Mouse (Mus musculus): ENCODE results near the gene Med13l. TPM values are rescaled to one million over a fixed set of nuclear protein-coding genes. Genes with fewer than 3 reads are reported as not detected.
A peak's percentile ranks its signal among the peaks of the same experiment; 100 is the strongest.

The Med13l gene
- polyA plus RNA-seq, 1 experiment from 2014 or later: 12.2 TPM

DNA sequence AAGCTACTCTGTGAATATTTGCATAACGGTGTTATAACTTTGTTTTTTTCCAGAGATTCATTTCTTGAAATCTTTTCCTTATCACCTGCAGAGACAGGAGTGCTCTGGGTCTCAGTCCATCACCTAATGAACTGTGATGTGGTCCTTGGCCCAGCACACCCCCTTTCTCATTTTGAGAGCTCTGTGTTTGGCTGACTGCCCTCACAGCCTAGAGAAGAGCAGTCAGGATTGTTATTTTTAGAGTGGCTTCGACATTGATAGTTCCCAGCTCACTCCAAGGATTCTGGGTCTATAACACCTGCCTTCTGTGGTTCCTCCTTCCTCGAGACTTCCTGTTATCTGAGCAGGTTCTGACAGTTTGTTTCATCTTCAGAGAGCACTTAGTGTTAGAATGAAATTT, 113.8 kb downstream of the Med13l start:
- 0 out of 2 replicates have a peak, but pooled peaks cover 2% of the 10 kb centered on the region for H3K36me3 ChIP-seq (ENCODE audit: control insufficient read depth, insufficient read depth)
- H3K4me1 ChIP-seq (ENCODE audit: control insufficient read depth, low read depth, low read length): peaks cover 2% of the 10 kb centered on the region
- no peaks in the 10 kb centered on the region for H3K27me3 ChIP-seq (ENCODE audit: control insufficient read depth, insufficient read depth, low read depth, low read length)
- ATAC-seq (ENCODE audit: low read depth): no peak
- 42% methylated on average over 3 of the region's 3 CpGs for WGBS (ENCODE audit: insufficient replicate concordance)
- no peak overlapping the region for H3K9ac ChIP-seq (ENCODE audit: low read depth, low read length)
- no peak overlapping the region for H3K4me2 ChIP-seq (ENCODE audit: low read depth, low read length)
- no peak overlapping the region for H3K4me3 ChIP-seq (ENCODE audit: low read depth, low read length)
- no peak overlapping the region for H3K27ac ChIP-seq (ENCODE audit: low read length)
- no peaks in the 10 kb centered on the region for H3K9me3 ChIP-seq (replicated peaks; ENCODE audit: control insufficient read depth, low read length)

DNA sequence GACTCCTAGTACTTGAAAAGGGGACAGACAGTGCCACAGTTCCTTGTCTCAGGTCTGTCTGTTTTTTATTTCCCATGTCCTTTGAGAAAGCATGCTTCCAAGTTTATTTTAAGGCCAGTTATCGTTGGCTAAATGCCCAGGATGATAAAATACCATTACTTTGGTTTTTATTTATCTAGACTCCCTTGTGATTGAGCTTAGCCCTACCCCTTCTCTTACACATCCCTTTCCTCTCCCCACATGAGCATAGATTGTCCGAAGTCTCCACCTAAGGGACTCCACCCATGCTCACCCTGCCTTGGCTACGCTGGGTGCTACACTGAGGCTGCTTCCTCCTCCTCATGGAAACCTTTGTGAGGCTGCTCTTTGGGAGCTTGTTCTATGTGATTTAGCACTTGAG, 115.2 kb downstream of the Med13l start:
- 71% methylated on average over 3 of the region's 3 CpGs for WGBS (ENCODE audit: insufficient replicate concordance)
- Histone ChIP-seq H3K27me3 (ENCODE audit: control insufficient read depth, insufficient read depth, low read depth, low read length) (no peaks in the 10 kb centered on the region), H3K9me3 (replicated peaks; ENCODE audit: control insufficient read depth, low read length) (no peaks in the 10 kb centered on the region), H3K4me1 (ENCODE audit: control insufficient read depth, low read depth, low read length) (peaks cover 5% of the 10 kb centered on the region), H3K4me2 (ENCODE audit: low read depth, low read length) (no peak overlapping the region), H3K9ac (ENCODE audit: low read depth, low read length) (no peak overlapping the region), H3K4me3 (ENCODE audit: low read depth, low read length) (no peak overlapping the region), H3K27ac (ENCODE audit: low read length) (no peak overlapping the region), H3K36me3 (ENCODE audit: control insufficient read depth, insufficient read depth) (peaks cover 5% of the 10 kb centered on the region; the same call in 1 of the 2 replicates)
- no peak for ATAC-seq (ENCODE audit: low read depth)

DNA sequence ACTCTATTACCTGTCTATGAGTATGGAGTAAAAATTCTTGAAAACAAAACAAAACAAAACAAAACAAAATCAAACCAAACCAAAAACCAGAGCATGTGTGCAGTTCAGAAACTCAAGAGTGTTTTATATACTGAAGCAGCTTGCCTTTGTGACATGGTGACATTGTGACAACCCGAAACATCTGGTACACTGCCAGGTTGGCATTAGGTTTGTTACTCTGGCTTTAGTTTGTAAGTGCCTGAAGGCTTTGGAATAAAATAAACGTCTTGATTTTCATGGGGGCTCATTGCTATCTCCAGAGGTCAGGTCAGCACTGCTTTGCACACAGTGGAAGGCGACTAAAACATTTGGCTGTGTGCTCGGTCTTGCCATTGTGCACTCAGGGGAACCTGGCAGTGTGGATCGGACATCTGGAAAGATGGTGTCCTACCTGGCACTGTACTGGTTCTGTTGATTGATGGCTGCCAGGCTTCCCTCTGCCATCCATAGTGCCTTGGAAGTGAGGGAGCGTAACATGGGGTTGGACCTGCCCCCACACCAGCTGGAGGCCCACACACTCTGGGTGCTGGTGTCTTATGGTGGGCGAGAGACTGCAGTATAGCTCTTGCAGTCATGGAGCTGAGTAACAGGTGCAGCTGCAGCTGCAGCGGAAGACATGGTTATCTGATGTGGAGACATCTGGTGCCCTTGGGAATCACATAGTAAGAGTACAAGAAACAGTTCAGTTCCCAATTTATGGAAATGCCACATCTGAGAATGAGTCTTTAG, 115.9 kb downstream of the Med13l start:
- Histone ChIP-seq H3K27me3 (ENCODE audit: control insufficient read depth, insufficient read depth, low read depth, low read length) (no peaks in the 10 kb centered on the region), H3K4me3 (ENCODE audit: low read depth, low read length) (no peak overlapping the region), H3K27ac (ENCODE audit: low read length) (no peak overlapping the region), H3K4me1 (ENCODE audit: control insufficient read depth, low read depth, low read length) (peaks cover 5% of the 10 kb centered on the region), H3K4me2 (ENCODE audit: low read depth, low read length) (no peak overlapping the region), H3K9me3 (replicated peaks; ENCODE audit: control insufficient read depth, low read length) (no peaks in the 10 kb centered on the region), H3K9ac (ENCODE audit: low read depth, low read length) (no peak overlapping the region), H3K36me3 (ENCODE audit: control insufficient read depth, insufficient read depth) (peaks cover 5% of the 10 kb centered on the region; the same call in 1 of the 2 replicates)
- WGBS (ENCODE audit: insufficient replicate concordance): 85% methylated on average over 8 of the region's 8 CpGs
- no peak for ATAC-seq (ENCODE audit: low read depth)

DNA sequence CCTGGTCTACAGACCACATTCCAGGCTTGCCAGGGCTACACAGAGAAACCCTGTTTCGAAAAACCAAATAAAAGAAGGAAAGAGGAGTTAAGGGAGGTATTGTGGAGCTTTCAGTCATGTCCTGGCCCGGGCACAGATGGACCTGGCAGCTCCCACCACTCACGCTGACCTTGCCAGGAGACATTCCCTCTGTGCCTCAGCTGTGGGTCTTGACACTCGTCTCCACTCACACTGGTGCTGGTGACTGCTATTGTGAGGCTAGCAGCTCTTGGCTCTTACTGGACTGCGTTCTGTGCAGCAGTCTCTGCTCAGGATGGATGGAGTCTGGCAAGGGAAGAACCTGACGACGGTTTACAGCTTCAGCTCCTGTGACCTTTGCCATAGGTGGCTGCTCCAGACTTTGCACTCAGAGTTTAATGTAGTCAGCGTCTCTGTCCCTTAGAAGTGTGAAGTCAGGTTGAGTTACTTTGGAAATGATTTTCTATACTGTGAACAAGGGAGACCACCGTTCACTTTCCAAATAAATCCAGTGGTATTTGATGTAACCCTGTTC, 118.9 kb downstream of the Med13l start:
- Histone ChIP-seq H3K9ac (ENCODE audit: low read depth, low read length) (no peak overlapping the region), H3K4me2 (ENCODE audit: low read depth, low read length) (0 out of 2 replicates have a peak overlapping the region, but pooled peaks have one; percentile 8), H3K9me3 (replicated peaks; ENCODE audit: control insufficient read depth, low read length) (no peaks in the 10 kb centered on the region), H3K4me3 (ENCODE audit: low read depth, low read length) (no peak overlapping the region), H3K27ac (ENCODE audit: low read length) (peak overlapping the region; percentile 23; the same call in 1 of the 2 replicates), H3K36me3 (ENCODE audit: control insufficient read depth, insufficient read depth) (peaks cover 6% of the 10 kb centered on the region), H3K4me1 (ENCODE audit: control insufficient read depth, low read depth, low read length) (peaks cover 5% of the 10 kb centered on the region), H3K27me3 (ENCODE audit: control insufficient read depth, insufficient read depth, low read depth, low read length) (no peaks in the 10 kb centered on the region)
- WGBS (ENCODE audit: insufficient replicate concordance): 83% methylated on average over 9 of the region's 9 CpGs
- 0 out of 2 replicates have a peak, but pooled peaks have one; percentile 8 for ATAC-seq (ENCODE audit: low read depth)

DNA sequence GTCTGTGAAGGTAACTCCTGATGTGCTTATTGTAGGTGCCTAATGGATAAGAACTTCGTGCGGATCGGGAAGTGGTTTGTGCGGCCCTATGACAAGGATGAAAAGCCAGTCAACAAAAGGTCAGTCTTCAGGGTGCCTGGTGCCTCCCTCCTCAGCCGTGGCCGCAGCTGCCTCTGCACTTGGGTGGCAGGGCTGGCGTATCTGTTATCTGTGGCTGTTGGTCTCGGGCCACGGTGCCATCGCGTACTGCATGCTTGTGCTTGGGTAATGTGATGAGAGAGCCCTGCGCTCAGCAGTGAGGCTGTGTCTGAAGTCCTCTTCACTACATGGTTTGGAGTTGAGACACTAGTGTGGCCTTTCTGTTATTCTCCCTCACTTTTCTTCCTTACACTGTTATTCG, 120.4 kb downstream of the Med13l start:
- H3K4me2 ChIP-seq (ENCODE audit: low read depth, low read length): no peak overlapping the region
- ATAC-seq (ENCODE audit: low read depth): 0 out of 2 replicates have a peak, but pooled peaks have one; percentile 19
- H3K9ac ChIP-seq (ENCODE audit: low read depth, low read length): no peak overlapping the region
- no peak overlapping the region for H3K27ac ChIP-seq (ENCODE audit: low read length)
- H3K4me1 ChIP-seq (ENCODE audit: control insufficient read depth, low read depth, low read length): peaks cover 5% of the 10 kb centered on the region
- H3K27me3 ChIP-seq (ENCODE audit: control insufficient read depth, insufficient read depth, low read depth, low read length): no peaks in the 10 kb centered on the region
- peaks cover 6% of the 10 kb centered on the region for H3K36me3 ChIP-seq (ENCODE audit: control insufficient read depth, insufficient read depth)
- WGBS (ENCODE audit: insufficient replicate concordance): 85% methylated on average over 13 of the region's 13 CpGs
- H3K9me3 ChIP-seq (replicated peaks; ENCODE audit: control insufficient read depth, low read length): no peaks in the 10 kb centered on the region
- H3K4me3 ChIP-seq (ENCODE audit: low read depth, low read length): no peak overlapping the region

DNA sequence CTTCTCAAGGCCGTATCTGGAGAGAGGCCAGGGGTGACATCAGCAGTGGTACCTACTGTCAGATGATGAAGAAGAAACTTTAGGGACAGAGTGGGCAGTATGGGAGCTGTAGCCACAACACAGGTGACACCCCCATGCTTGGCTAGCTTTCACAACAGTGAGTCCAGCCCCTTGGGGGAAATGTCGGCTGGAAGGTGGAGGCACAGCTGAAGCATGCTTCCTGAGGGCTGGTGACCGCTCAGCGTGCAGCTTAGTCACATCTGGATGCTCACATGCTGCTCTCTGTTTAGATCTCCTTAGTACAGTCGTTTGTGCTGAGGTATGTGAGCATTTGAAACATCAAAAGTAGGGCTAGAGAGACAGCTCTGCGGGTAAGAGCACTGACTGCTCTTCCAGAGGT, 121.5 kb downstream of the Med13l start:
- H3K4me2 ChIP-seq (ENCODE audit: low read depth, low read length): no peak overlapping the region
- no peaks in the 10 kb centered on the region for H3K9me3 ChIP-seq (replicated peaks; ENCODE audit: control insufficient read depth, low read length)
- 84% methylated on average over 6 of the region's 6 CpGs for WGBS (ENCODE audit: insufficient replicate concordance)
- ATAC-seq (ENCODE audit: low read depth): no peak
- H3K4me1 ChIP-seq (ENCODE audit: control insufficient read depth, low read depth, low read length): peaks cover 7% of the 10 kb centered on the region
- H3K36me3 ChIP-seq (ENCODE audit: control insufficient read depth, insufficient read depth): peaks cover 6% of the 10 kb centered on the region
- H3K4me3 ChIP-seq (ENCODE audit: low read depth, low read length): no peak overlapping the region
- no peaks in the 10 kb centered on the region for H3K27me3 ChIP-seq (ENCODE audit: control insufficient read depth, insufficient read depth, low read depth, low read length)
- H3K27ac ChIP-seq (ENCODE audit: low read length): no peak overlapping the region
- H3K9ac ChIP-seq (ENCODE audit: low read depth, low read length): no peak overlapping the region

DNA sequence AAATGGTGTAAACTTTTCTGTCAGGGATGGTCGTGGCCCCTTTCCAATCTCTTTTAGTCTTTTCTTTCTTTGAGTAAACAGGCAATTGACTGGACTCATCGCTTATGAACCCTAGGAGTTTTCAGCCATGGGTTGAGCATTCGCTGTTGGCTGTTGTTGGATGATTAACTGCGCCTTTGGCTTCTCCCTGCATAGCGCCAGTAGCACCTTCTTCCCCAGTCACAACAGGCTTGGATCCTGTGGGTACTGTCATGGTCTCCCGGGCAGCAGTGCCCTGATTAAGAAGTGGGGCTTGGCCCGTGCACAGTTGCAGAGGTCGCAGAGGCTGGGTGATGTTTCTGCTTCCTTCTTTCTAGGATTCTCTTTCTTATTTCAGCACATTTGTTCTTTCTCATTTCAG, 124.7 kb downstream of the Med13l start:
- H3K9ac ChIP-seq (ENCODE audit: low read depth, low read length): no peak overlapping the region
- H3K4me2 ChIP-seq (ENCODE audit: low read depth, low read length): no peak overlapping the region
- no peak overlapping the region for H3K4me3 ChIP-seq (ENCODE audit: low read depth, low read length)
- no peak for ATAC-seq (ENCODE audit: low read depth)
- 80% methylated on average over 8 of the region's 8 CpGs for WGBS (ENCODE audit: insufficient replicate concordance)
- H3K4me1 ChIP-seq (ENCODE audit: control insufficient read depth, low read depth, low read length): peaks cover 14% of the 10 kb centered on the region
- H3K27ac ChIP-seq (ENCODE audit: low read length): no peak overlapping the region
- peaks cover 6% of the 10 kb centered on the region for H3K36me3 ChIP-seq (ENCODE audit: control insufficient read depth, insufficient read depth)
- H3K27me3 ChIP-seq (ENCODE audit: control insufficient read depth, insufficient read depth, low read depth, low read length): no peaks in the 10 kb centered on the region
- H3K9me3 ChIP-seq (replicated peaks; ENCODE audit: control insufficient read depth, low read length): no peaks in the 10 kb centered on the region

DNA sequence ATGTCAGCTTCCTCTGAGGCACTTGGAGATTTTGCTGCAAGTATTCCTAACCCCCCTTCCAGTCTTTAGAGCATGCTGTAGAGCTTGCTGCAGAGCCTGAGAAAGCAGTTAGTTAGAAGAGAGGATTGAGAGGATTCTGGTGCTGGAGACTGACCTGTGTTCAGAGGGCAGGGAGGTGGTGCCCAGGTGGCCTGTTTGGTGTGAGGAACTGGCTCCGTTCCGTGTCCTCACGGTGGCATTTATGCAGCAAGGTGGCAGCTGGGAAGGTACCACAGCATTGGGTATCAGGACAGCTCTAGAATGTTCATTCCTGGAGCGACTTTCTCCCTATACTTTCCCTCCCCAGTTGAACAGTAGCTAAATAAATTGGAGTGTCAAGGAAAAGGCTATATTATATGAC, 125.5 kb downstream of the Med13l start:
- H3K9ac ChIP-seq (ENCODE audit: low read depth, low read length): no peak overlapping the region
- ATAC-seq (ENCODE audit: low read depth): no peak
- H3K27ac ChIP-seq (ENCODE audit: low read length): no peak overlapping the region
- 86% methylated on average over 4 of the region's 4 CpGs for WGBS (ENCODE audit: insufficient replicate concordance)
- H3K4me1 ChIP-seq (ENCODE audit: control insufficient read depth, low read depth, low read length): peaks cover 14% of the 10 kb centered on the region
- H3K4me2 ChIP-seq (ENCODE audit: low read depth, low read length): no peak overlapping the region
- no peak overlapping the region for H3K4me3 ChIP-seq (ENCODE audit: low read depth, low read length)
- peaks cover 4% of the 10 kb centered on the region; the same call in 1 of the 2 replicates for H3K36me3 ChIP-seq (ENCODE audit: control insufficient read depth, insufficient read depth)
- no peaks in the 10 kb centered on the region for H3K27me3 ChIP-seq (ENCODE audit: control insufficient read depth, insufficient read depth, low read depth, low read length)
- no peaks in the 10 kb centered on the region for H3K9me3 ChIP-seq (replicated peaks; ENCODE audit: control insufficient read depth, low read length)
